Mouse (Mus musculus) gastrocnemius, adult 8-10 months (tissue): Measurements from ENCODE around the gene Pdik1l. TPM values are rescaled to one million over a fixed set of nuclear protein-coding genes. Genes with fewer than 3 reads are reported as not detected.

Experiments used
- DNase-seq, 2 experiments: peaks; one replicate each; pipeline ENCODE4 v3.0.0; 2022; ENCODE audit warnings: low spot score in 2 of 2
- total RNA-seq, 4 experiments: library from RNA; stranded (reverse); gene quantifications; 2 replicates each; pipeline ENCODE4 v1.2.4; 2022

The Pdik1l gene
- 1 to 10 TPM; 2.5 to 4.1 (median 3.4) TPM for total RNA-seq

- peak; percentile 44 for DNase-seq
Measured at GRCm38 (mm10) chr4:134287575-134288025, at the start of gene Pdik1l. Pdik1l (minus strand) TSS chr4:134287895.

GRCm38 (mm10) chr4:134330281-134330680, 42.6 kb upstream of the Pdik1l start:
- no peak for DNase-seq

- no peak for DNase-seq
Measured at GRCm38 (mm10) chr4:134328832-134329231, 41.1 kb upstream of the Pdik1l start.

- DNase-seq: no peak
Measured at GRCm38 (mm10) chr4:134328151-134328550, 40.5 kb upstream of the Pdik1l start.

- DNase-seq: no peak
Measured at GRCm38 (mm10) chr4:134326859-134327530, 39.3 kb upstream of the Pdik1l start.

GRCm38 (mm10) chr4:134324655-134325054, 37.0 kb upstream of the Pdik1l start:
- no peak for DNase-seq

GRCm38 (mm10) chr4:134321524-134321923, 33.8 kb upstream of the Pdik1l start:
- no peak for DNase-seq

GRCm38 (mm10) chr4:134319674-134320073, 32.0 kb upstream of the Pdik1l start:
- DNase-seq: peak in 1 of 2 experiments; percentile 34

- peak in 1 of 2 experiments; percentile 41 for DNase-seq
Measured at GRCm38 (mm10) chr4:134319074-134319473, 31.4 kb upstream of the Pdik1l start.

- DNase-seq: peak; percentile 40 to 59
Measured at GRCm38 (mm10) chr4:134316390-134316789, 28.7 kb upstream of the Pdik1l start.

GRCm38 (mm10) chr4:134315470-134315869, 27.8 kb upstream of the Pdik1l start:
- DNase-seq: no peak

- DNase-seq: peak; percentile 73 to 82
Measured at GRCm38 (mm10) chr4:134314876-134315275, 27.2 kb upstream of the Pdik1l start, which contains the start of gene Trim63. Trim63 (plus strand) TSS chr4:134315120.

- DNase-seq: peak; percentile 39 to 54
Measured at GRCm38 (mm10) chr4:134314081-134314655, 26.5 kb upstream of the Pdik1l start.

GRCm38 (mm10) chr4:134312901-134313300, 25.2 kb upstream of the Pdik1l start:
- no peak for DNase-seq

GRCm38 (mm10) chr4:134312341-134312740, 24.6 kb upstream of the Pdik1l start:
- DNase-seq: no peak

GRCm38 (mm10) chr4:134311784-134312183, 24.1 kb upstream of the Pdik1l start:
- DNase-seq: peak; percentile 40 to 78

GRCm38 (mm10) chr4:134310656-134311055, 23.0 kb upstream of the Pdik1l start:
- DNase-seq: peak; percentile 48 to 62

- peak; percentile 47 to 50 for DNase-seq
Measured at GRCm38 (mm10) chr4:134310106-134310505, 22.4 kb upstream of the Pdik1l start.

GRCm38 (mm10) chr4:134307367-134308072, 19.8 kb upstream of the Pdik1l start:
- DNase-seq: peak; percentile 70 to 86

- DNase-seq: no peak
Measured at GRCm38 (mm10) chr4:134306963-134307362, 19.3 kb upstream of the Pdik1l start.

GRCm38 (mm10) chr4:134302084-134302483, 14.4 kb upstream of the Pdik1l start:
- DNase-seq: peak in 1 of 2 experiments; percentile 50

GRCm38 (mm10) chr4:134300316-134300715, 12.6 kb upstream of the Pdik1l start:
- DNase-seq: peak; percentile 90 to 95
